Mouse (Mus musculus) testis, adult 2 months (tissue): ENCODE measurements around the gene Rab34.

Source experiments
- CTCF ChIP-seq: fragments of 200-500 bp; IDR thresholded peaks from 2 replicates; pipeline ENCODE4 v1.5.1; 2012; ENCODE audit warnings: low read depth, mild to moderate bottlenecking, inconsistent platforms, low read length, moderate library complexity; ENCODE audit not compliant: control insufficient read depth, insufficient read depth, insufficient replicate concordance
- POLR2A ChIP-seq: fragments of 200-500 bp; IDR thresholded peaks from 2 replicates; pipeline ENCODE4 v1.6.1; 2012; ENCODE audit warnings: low read depth, mild to moderate bottlenecking, inconsistent platforms, low read length, moderate library complexity; ENCODE audit not compliant: control insufficient read depth

- TF ChIP-seq CTCF: no peak
- TF ChIP-seq POLR2A: peak; percentile 74
Observed at GRCm38 (mm10) chr11:78182961-78183844, 5.0 kb upstream of the Rab34 start, which contains the start of gene Rpl23a.
